Mouse (Mus musculus) fibroblast of lung, adult 2 months (primary cell): ENCODE measurements around the gene Clpp.

Experiments
- DNase-seq: peaks from one replicate; pipeline ENCODE4 v3.0.0-alpha.2; 2011; ENCODE audit warnings: low read depth

The Clpp gene

GRCm38 (mm10) chr17:57031661-57032420 lies 41.7 kb downstream of the Clpp start:
- DNase-seq, result peak; percentile 100

DNA sequence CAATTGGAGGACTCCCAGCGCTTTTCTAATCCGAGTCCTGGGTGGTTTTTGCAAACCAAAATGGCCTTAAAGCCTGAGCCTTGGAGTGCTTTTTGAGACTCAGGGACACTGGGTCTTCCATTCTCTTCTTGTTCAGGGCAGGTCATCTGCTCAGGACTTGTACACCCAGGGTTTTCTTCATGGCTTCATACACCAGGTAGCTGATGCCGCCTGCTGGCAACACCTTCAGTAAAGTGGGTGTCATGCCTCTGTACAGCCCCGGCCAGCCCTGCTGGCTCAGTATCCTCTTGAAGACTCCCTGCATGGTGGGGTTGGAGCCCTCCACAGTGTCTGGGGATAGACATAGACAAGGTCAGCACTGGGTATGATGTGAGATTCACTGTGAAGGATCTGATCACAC lies 42.7 kb downstream of the Clpp start:
- DNase-seq, result no peak

DNA sequence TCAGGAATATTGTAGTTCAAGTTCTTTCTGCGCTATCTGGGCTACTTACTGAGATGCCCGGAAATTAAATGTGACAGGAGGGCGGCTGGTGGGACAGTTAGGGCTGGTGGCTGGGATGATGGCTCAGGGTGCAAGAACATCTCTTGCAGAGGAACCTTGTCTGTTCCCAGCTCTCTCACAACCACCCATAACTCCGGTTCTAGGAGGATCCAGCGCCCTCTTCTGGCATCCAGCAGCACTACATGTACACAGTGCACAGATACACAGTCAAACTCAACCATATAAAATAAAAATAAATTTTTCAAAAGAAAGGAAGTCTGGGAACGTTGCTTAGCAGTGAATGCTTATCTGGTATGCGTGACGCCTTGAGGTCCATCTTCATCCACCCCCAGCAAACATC lies 48.9 kb downstream of the Clpp start:
- DNase-seq, result no peak

DNA sequence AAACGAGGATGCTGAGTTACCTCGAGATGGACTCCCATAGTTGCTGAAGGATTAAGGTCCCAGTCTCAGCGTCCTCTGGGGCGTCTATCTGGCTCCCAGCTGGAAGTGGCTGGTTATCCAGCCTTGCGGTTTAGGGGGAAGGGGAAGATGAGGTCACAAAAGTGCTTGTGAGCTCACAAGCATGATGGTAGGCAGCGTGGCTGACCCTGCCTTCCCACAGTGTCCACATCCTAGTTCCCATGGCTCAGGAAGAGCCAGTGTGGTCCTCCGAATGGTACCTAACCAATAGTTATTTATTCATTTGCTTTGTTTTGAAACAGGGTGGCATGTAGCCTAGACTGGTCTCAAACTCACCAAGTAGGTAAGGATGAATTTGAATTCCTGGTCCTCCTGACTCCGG lies 51.4 kb downstream of the Clpp start, which contains the start of gene Slc25a41:
Slc25a41 (minus strand) TSS at position 101 of the 400 bp plus-strand sequence.
- no peak for DNase-seq
